Mouse (Mus musculus): Measurements from ENCODE around the gene Atp6v0b. TPM values are rescaled to one million over a fixed set of nuclear protein-coding genes. Genes with fewer than 3 reads are reported as not detected.

Gene Atp6v0b
- polyA plus RNA-seq, 1 experiment: 493 TPM

DNA sequence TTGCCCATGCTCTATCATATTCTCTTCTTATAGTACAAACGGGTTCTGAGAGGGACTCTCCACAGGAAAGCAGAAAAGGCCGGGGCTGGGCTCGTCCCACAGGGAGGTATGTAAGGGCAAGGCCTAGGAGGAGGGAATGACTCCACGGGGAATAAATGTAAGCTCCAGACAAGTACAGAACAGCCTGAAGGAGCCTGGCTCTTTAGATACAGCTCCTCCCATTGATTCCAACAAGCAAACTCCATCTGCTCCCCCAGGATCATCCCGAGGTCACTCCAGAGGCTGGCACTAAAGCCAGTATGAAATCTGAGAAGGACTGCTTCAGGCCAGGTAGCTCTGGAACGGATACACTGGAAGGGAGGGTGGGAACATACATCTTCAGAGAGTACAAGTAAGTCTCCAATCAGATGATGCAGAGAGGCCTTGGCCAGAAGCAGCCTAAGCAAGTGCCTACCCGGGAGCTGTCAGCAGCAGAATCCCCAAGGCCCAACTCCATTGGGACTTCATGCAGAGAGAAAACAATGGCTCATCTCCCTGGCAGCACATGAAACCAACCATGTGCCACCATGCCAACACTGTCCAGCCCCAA lies 25.6 kb upstream of the Atp6v0b start:
- Histone ChIP-seq H3K36me3 (replicated peaks; ENCODE audit: low read length) (peaks cover 47% of the 10 kb centered on the region), H3K4me1 (peaks cover 79% of the 10 kb centered on the region), H3K27me3 (replicated peaks) (no peaks in the 10 kb centered on the region), H3K4me3 (replicated peaks) (peak overlapping the region; percentile 56), H3K9me3 (no peaks in the 10 kb centered on the region)
- no peak for TF ChIP-seq GATA1 (IDR thresholded peaks at IDR 0.05; ENCODE audit: borderline replicate concordance, low read length)
- TF ChIP-seq FLI1 (IDR thresholded peaks at IDR 0.05; ENCODE audit: low read length): no peak

DNA sequence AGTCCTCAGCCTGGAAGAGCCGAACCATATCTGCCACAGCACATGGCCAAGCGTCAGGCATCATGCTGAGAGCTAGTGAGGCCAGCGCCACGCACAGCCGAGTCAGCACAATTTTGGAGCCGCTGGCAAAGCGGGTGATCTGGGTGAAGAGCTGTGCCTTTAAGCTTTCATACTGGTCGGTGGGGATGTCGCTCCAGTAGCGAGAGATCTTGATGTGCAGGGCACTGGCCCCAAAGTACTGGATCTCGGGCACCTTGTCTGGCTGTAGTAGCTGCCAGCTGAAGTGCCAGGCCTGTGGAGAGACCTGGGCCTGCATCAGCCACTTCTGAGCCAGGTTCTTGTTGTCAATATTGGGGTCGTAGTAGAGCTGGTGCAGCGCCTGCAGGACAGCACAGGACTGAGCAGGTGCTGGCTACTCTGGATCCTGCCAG lies 25.0 kb upstream of the Atp6v0b start:
- Histone ChIP-seq H3K4me1 (peaks cover 76% of the 10 kb centered on the region), H3K27me3 (replicated peaks) (no peaks in the 10 kb centered on the region), H3K36me3 (replicated peaks; ENCODE audit: low read length) (peaks cover 52% of the 10 kb centered on the region), H3K4me3 (replicated peaks) (no peak overlapping the region), H3K9me3 (no peaks in the 10 kb centered on the region)
- TF ChIP-seq FLI1 (IDR thresholded peaks at IDR 0.05; ENCODE audit: low read length) (no peak), GATA1 (IDR thresholded peaks at IDR 0.05; ENCODE audit: borderline replicate concordance, low read length) (no peak)

DNA sequence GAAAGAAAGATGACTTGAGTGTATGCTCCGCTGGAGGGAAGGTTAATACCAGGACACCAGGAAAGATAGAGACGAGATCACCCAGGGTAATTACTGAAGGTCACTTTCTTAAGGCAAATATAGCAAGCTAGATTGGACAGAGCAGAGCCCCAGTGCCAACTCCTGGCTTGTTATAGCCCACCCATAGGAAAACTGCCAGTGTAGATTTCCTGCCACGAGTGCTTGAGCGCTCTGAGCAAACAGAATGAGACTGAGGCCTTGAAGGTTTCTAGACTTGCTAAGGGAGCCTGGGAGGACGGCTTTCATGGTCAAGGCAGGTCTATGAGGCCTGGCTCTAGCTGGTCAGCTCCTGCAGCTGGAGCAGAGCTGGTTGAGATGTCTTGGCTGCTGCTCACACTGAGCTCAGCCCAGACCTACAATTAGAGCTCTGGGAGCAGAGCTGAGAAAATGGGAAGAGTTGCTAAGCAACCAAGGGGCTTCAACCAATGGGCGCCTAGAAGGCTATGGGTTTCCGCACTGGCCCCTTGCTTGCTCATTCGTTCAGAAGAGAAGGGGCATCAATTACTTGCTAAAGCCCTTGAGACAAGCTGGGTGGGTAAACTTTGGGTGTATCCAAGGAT lies 21.8 kb upstream of the Atp6v0b start:
- Histone ChIP-seq H3K4me1 (peaks cover 55% of the 10 kb centered on the region), H3K9me3 (no peaks in the 10 kb centered on the region), H3K4me3 (replicated peaks) (no peak overlapping the region), H3K27me3 (replicated peaks) (no peaks in the 10 kb centered on the region), H3K36me3 (replicated peaks; ENCODE audit: low read length) (peaks cover 81% of the 10 kb centered on the region)
- no peak for TF ChIP-seq GATA1 (IDR thresholded peaks at IDR 0.05; ENCODE audit: borderline replicate concordance, low read length)
- TF ChIP-seq FLI1 (IDR thresholded peaks at IDR 0.05; ENCODE audit: low read length): no peak

DNA sequence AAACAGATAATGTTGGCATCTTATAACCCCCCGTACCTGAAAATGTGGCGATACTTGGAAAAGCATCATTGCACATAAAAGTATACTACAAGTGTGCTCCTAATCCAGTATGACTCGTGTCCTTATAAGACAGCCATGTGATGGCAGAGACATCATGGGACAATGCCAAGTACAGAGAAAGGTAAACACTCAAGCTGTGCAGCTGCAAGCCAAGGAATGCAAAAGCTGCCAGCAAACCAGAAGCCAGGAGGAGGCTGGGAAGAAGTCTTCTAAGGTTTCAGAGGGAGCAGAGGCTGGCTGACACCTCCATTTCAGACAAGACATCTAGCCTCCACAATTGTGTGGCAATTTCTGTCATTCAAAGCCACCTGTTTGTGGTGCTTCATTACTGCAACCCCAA lies 19.1 kb upstream of the Atp6v0b start:
- TF ChIP-seq FLI1 (IDR thresholded peaks at IDR 0.05; ENCODE audit: low read length) (no peak), GATA1 (IDR thresholded peaks at IDR 0.05; ENCODE audit: borderline replicate concordance, low read length) (no peak)
- H3K9me3 ChIP-seq: no peaks in the 10 kb centered on the region
- H3K4me3 ChIP-seq (replicated peaks): no peak overlapping the region
- H3K4me1 ChIP-seq: peaks cover 27% of the 10 kb centered on the region
- H3K27me3 ChIP-seq (replicated peaks): no peaks in the 10 kb centered on the region
- peaks cover 89% of the 10 kb centered on the region for H3K36me3 ChIP-seq (replicated peaks; ENCODE audit: low read length)

DNA sequence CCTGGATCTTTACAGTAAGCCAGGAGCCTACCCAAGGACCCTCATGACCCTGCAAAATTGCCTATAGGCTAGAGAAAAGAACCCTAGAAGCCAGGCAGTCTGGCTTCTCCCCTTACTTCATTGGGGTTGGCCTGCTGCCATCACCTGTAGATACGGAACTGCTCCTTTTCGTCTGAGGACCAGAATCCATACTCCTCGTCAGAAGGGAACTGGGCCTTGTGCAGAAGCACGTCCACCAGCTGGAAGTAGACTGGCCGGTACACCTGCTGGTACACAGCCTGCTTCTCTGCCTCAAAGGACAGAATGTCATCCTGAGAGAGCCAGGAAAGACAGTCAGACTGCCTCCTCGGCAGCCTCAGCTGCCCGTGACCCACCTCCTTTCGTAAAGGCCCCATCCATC lies 17.6 kb upstream of the Atp6v0b start:
- Histone ChIP-seq H3K36me3 (replicated peaks; ENCODE audit: low read length) (peaks cover 94% of the 10 kb centered on the region), H3K4me1 (peaks cover 20% of the 10 kb centered on the region), H3K9me3 (no peaks in the 10 kb centered on the region), H3K4me3 (replicated peaks) (no peak overlapping the region), H3K27me3 (replicated peaks) (no peaks in the 10 kb centered on the region)
- no peak for TF ChIP-seq GATA1 (IDR thresholded peaks at IDR 0.05; ENCODE audit: borderline replicate concordance, low read length)
- TF ChIP-seq FLI1 (IDR thresholded peaks at IDR 0.05; ENCODE audit: low read length): no peak

DNA sequence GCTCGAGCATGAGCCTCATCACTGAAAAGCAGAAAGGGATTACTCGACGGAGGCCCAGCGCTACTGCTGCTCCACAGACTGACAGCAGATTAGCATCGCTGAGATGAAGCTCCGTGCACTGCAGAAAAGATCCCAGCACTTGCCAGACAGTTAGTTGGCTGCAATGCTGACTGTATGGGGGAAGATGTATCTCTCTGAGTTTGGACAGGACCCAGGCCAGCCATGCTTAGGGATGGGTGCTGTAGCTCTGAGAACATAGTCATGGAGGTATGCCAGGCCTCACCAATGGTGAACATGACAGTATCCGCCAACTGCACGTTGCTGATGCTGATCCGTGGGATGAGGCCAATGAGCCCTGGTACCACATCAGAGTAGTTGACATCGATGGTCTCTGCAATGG lies 17.0 kb upstream of the Atp6v0b start:
- peaks cover 95% of the 10 kb centered on the region for H3K36me3 ChIP-seq (replicated peaks; ENCODE audit: low read length)
- H3K27me3 ChIP-seq (replicated peaks): no peaks in the 10 kb centered on the region
- TF ChIP-seq FLI1 (IDR thresholded peaks at IDR 0.05; ENCODE audit: low read length) (no peak), GATA1 (IDR thresholded peaks at IDR 0.05; ENCODE audit: borderline replicate concordance, low read length) (no peak)

DNA sequence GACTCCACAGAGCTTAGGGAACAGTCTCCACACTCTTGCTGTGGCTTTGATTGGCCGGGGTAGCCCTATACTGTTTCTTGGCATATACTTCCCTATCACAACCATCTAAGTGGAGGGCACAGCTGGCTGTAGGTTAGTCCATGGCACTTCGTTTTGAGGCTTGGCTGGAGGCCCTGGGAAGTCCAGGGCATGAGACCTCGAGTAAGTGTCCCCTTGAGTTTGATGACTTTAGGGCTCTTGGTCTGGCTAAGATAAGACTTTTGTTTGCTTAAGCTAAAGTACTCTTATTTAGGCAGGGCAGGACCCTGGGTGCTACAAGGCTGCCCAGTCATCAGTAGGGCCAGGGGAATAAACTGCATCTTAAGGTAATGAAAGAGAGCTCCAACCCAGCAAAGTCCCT lies 11.0 kb upstream of the Atp6v0b start:
- Histone ChIP-seq H3K9me3 (no peaks in the 10 kb centered on the region), H3K36me3 (replicated peaks; ENCODE audit: low read length) (peaks cover 99% of the 10 kb centered on the region), H3K4me3 (replicated peaks) (no peak overlapping the region), H3K4me1 (peaks cover 4% of the 10 kb centered on the region; the same call in 1 of the 2 replicates), H3K27me3 (replicated peaks) (no peaks in the 10 kb centered on the region)
- TF ChIP-seq GATA1 (IDR thresholded peaks at IDR 0.05; ENCODE audit: borderline replicate concordance, low read length) (no peak), FLI1 (IDR thresholded peaks at IDR 0.05; ENCODE audit: low read length) (no peak)

More for the DNA sequence above, 17.0 kb upstream of the Atp6v0b start:
- Histone ChIP-seq H3K9me3 (no peaks in the 10 kb centered on the region), H3K4me1 (peaks cover 14% of the 10 kb centered on the region), H3K4me3 (replicated peaks) (no peak overlapping the region)

GRCm38 (mm10) chr4:117896031-117896430 lies 8.9 kb upstream of the Atp6v0b start:
- Histone ChIP-seq H3K4me3 (replicated peaks) (no peak overlapping the region), H3K4me1 (peaks cover 16% of the 10 kb centered on the region), H3K27me3 (replicated peaks) (no peaks in the 10 kb centered on the region), H3K9me3 (no peaks in the 10 kb centered on the region), H3K36me3 (replicated peaks; ENCODE audit: low read length) (peaks cover 78% of the 10 kb centered on the region)
- no peak for TF ChIP-seq FLI1 (IDR thresholded peaks at IDR 0.05; ENCODE audit: low read length)
- no peak for TF ChIP-seq GATA1 (IDR thresholded peaks at IDR 0.05; ENCODE audit: borderline replicate concordance, low read length)

DNA sequence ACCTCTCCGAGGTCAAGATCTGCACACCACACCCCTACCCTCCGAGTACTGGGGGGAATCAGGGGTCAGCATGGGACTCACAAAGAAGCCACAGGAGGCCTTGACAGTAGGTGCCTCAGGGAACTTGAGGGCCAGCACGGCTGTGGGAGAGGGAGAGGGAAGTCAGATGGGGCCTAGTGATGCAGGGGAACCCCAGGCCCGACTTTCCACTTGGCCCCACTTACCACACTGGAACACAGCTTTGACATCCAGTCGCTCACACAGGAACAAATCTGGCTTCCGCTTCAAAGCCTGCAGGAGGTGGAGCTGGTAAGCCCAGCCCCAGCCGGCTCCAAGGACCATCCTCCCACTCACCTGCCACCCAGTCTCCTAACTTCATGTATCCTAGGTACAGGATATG lies 8.2 kb upstream of the Atp6v0b start:
- Histone ChIP-seq H3K4me3 (replicated peaks) (no peak overlapping the region), H3K36me3 (replicated peaks; ENCODE audit: low read length) (peaks cover 73% of the 10 kb centered on the region), H3K27me3 (replicated peaks) (no peaks in the 10 kb centered on the region), H3K4me1 (peaks cover 23% of the 10 kb centered on the region), H3K9me3 (no peaks in the 10 kb centered on the region)
- TF ChIP-seq GATA1 (IDR thresholded peaks at IDR 0.05; ENCODE audit: borderline replicate concordance, low read length) (no peak), FLI1 (IDR thresholded peaks at IDR 0.05; ENCODE audit: low read length) (no peak)

DNA sequence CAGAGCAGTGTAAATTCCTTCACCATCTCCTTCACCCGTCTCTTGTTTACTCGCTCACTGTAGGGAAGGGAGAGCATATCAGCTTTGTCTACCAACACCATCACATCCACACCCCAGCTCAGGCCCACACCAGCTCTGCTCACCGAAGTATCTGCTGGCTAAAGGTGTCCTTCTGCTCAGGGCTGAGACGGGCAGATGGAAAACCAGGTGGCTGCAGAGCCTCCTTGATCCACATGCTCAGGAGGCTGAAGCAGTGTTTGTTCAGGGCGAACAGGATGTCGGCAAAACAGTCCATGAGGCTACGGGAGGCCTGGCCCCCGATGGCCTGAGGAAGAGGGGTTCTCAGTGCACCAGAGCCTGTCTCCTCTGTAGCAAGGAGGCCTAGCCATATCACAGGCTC lies 7.5 kb upstream of the Atp6v0b start:
- peaks cover 25% of the 10 kb centered on the region for H3K4me1 ChIP-seq
- H3K4me3 ChIP-seq (replicated peaks): no peak overlapping the region
- TF ChIP-seq GATA1 (IDR thresholded peaks at IDR 0.05; ENCODE audit: borderline replicate concordance, low read length): no peak
- no peak for TF ChIP-seq FLI1 (IDR thresholded peaks at IDR 0.05; ENCODE audit: low read length)
- peaks cover 73% of the 10 kb centered on the region for H3K36me3 ChIP-seq (replicated peaks; ENCODE audit: low read length)
- H3K27me3 ChIP-seq (replicated peaks): no peaks in the 10 kb centered on the region
- no peaks in the 10 kb centered on the region for H3K9me3 ChIP-seq
